Mouse (Mus musculus) CH12.LX (cell line): ENCODE data around the gene Ank2. TPM values are rescaled to one million over a fixed set of nuclear protein-coding genes. Genes with fewer than 3 reads are reported as not detected.

Experiments
- DNase-seq: peaks from one replicate; pipeline ENCODE4 v3.0.0-alpha.2; 2013; ENCODE audit errors: extremely low read depth
- H3K27ac ChIP-seq: 2 replicates; pipeline ENCODE4 v1.5.1; 2012; ENCODE audit warnings: low read depth, mild to moderate bottlenecking, control low read depth, moderate library complexity; ENCODE audit not compliant: insufficient read depth
- H3K27me3 ChIP-seq: replicated peaks from 2 replicates; pipeline ENCODE3; 2012; ENCODE audit warnings: inconsistent platforms
- H3K36me3 ChIP-seq, 2 experiments: replicated peaks in 1 of 2; 2 replicates each; pipeline versions ENCODE3 to v1.6.1; 2012; ENCODE audit warnings: inconsistent platforms in 1 of 2, low read length in 1 of 2, mild to moderate bottlenecking in 1 of 2, mixed read lengths in 1 of 2, moderate library complexity in 1 of 2; ENCODE audit not compliant: control insufficient read depth in 1 of 2, insufficient read depth in 1 of 2
- H3K4me1 ChIP-seq, 2 experiments: 2 replicates each; pipeline ENCODE4 v1.6.1; 2012; ENCODE audit warnings: inconsistent platforms in 1 of 2, moderate library complexity in 1 of 2; ENCODE audit not compliant: insufficient read depth in 2 of 2, control insufficient read depth in 1 of 2
- H3K4me2 ChIP-seq: 2 replicates; pipeline ENCODE4 v1.6.1; 2012; ENCODE audit warnings: low read depth, mild to moderate bottlenecking, control low read depth; ENCODE audit not compliant: poor library complexity, insufficient read depth, severe bottlenecking
- H3K4me3 ChIP-seq, 3 experiments: fragments of 150-350 bp in 1 of 3; sonication (generic) in 1 of 3; replicated peaks in 1 of 3; 2 replicates each; pipeline versions ENCODE3 to v1.5.1; 2011 to 2012; ENCODE audit warnings: low read depth in 2 of 3, low read length in 2 of 3, mild to moderate bottlenecking in 2 of 3, moderate library complexity in 2 of 3, control low read depth in 1 of 3, improper control_type of control experiment in 1 of 3, inconsistent platforms in 1 of 3, mixed read lengths in 1 of 3; ENCODE audit not compliant: poor library complexity in 1 of 3
- H3K79me2 ChIP-seq: replicated peaks from 2 replicates; pipeline ENCODE4 v1.6.1; 2012; ENCODE audit warnings: mild to moderate bottlenecking, moderate library complexity; ENCODE audit not compliant: control insufficient read depth, poor library complexity, insufficient read depth, severe bottlenecking; ENCODE audit errors: extremely low read depth
- H3K9ac ChIP-seq: 2 replicates; pipeline ENCODE4 v1.6.1; 2012; ENCODE audit warnings: low read depth, mild to moderate bottlenecking, control low read depth, moderate library complexity; ENCODE audit not compliant: insufficient read depth
- H3K9me3 ChIP-seq: replicated peaks from 2 replicates; pipeline ENCODE3; 2012; ENCODE audit warnings: low read length, inconsistent platforms, mixed read lengths
- BHLHE40 ChIP-seq: IDR thresholded peaks from 2 replicates; pipeline ENCODE4 v1.6.1; 2011; ENCODE audit warnings: mild to moderate bottlenecking, low read depth, low read length, improper control_type of control experiment
- CTCF ChIP-seq, 2 experiments: IDR thresholded peaks in 1 of 2; conservative IDR thresholded peaks in 1 of 2; 2 replicates each; pipeline ENCODE4 v1.5.1; 2011 to 2012; ENCODE audit warnings: low read depth in 2 of 2, low read length in 2 of 2, improper control_type of control experiment in 1 of 2, inconsistent platforms in 1 of 2, mild to moderate bottlenecking in 1 of 2, moderate library complexity in 1 of 2
- E2F4 ChIP-seq: IDR thresholded peaks from 2 replicates; pipeline ENCODE4 v1.6.1; 2011; ENCODE audit warnings: low read depth, low read length, improper control_type of control experiment; ENCODE audit not compliant: insufficient replicate concordance
- ELF1 ChIP-seq: IDR thresholded peaks from 2 replicates; pipeline ENCODE4 v1.6.1; 2014; ENCODE audit warnings: low read depth, mild to moderate bottlenecking, inconsistent platforms, low read length, improper control_type of control experiment
- GABPA ChIP-seq: IDR thresholded peaks from 2 replicates; pipeline ENCODE4 v1.6.1; 2012; ENCODE audit warnings: low read depth, low read length, improper control_type of control experiment, inconsistent platforms; ENCODE audit not compliant: insufficient replicate concordance
- HCFC1 ChIP-seq: IDR thresholded peaks from 2 replicates; pipeline ENCODE4 v1.6.1; 2012; ENCODE audit warnings: low read depth, mild to moderate bottlenecking, inconsistent platforms, low read length, improper control_type of control experiment
- KAT2A ChIP-seq: IDR thresholded peaks from 2 replicates; pipeline ENCODE4 v1.6.1; 2012; ENCODE audit warnings: low read length, improper control_type of control experiment, inconsistent platforms; ENCODE audit not compliant: insufficient replicate concordance
- MAX ChIP-seq: IDR thresholded peaks from 2 replicates; pipeline ENCODE4 v1.6.1; 2011; ENCODE audit warnings: low read length, improper control_type of control experiment
- MEF2A ChIP-seq: IDR thresholded peaks from 2 replicates; pipeline ENCODE4 v1.6.1; 2014; ENCODE audit warnings: low read depth, mild to moderate bottlenecking, inconsistent platforms, low read length, improper control_type of control experiment, borderline replicate concordance
- NELFE ChIP-seq: IDR thresholded peaks from 2 replicates; pipeline ENCODE4 v1.6.1; 2011; ENCODE audit warnings: low read depth, low read length, improper control_type of control experiment
- NRF1 ChIP-seq: IDR thresholded peaks from 2 replicates; pipeline ENCODE4 v1.6.1; 2014; ENCODE audit warnings: low read depth, mild to moderate bottlenecking, inconsistent platforms, low read length, improper control_type of control experiment, moderate library complexity
- POLR2AphosphoS2 ChIP-seq: IDR thresholded peaks from 2 replicates; pipeline ENCODE4 v1.6.1; 2011; ENCODE audit warnings: low read depth, low read length, improper control_type of control experiment
- RAD21 ChIP-seq: IDR thresholded peaks from 2 replicates; pipeline ENCODE4 v1.6.1; 2011; ENCODE audit warnings: low read depth, mild to moderate bottlenecking, low read length, improper control_type of control experiment, moderate library complexity
- SMC3 ChIP-seq: IDR thresholded peaks from 2 replicates; pipeline ENCODE4 v1.6.1; 2011; ENCODE audit warnings: low read depth, low read length, improper control_type of control experiment
- TBP ChIP-seq: conservative IDR thresholded peaks from 2 replicates; pipeline ENCODE4 v1.6.1; 2011; ENCODE audit warnings: low read depth, low read length, improper control_type of control experiment
- UBTF ChIP-seq: IDR thresholded peaks from 2 replicates; pipeline ENCODE4 v1.6.1; 2012; ENCODE audit warnings: low read depth, mild to moderate bottlenecking, inconsistent platforms, low read length, improper control_type of control experiment, moderate library complexity
- USF2 ChIP-seq: conservative IDR thresholded peaks from 2 replicates; pipeline ENCODE4 v1.6.1; 2011; ENCODE audit warnings: low read depth, low read length, improper control_type of control experiment
- ZKSCAN1 ChIP-seq: IDR thresholded peaks from 2 replicates; pipeline ENCODE4 v1.6.1; 2012; ENCODE audit warnings: low read depth, inconsistent platforms, low read length, improper control_type of control experiment, borderline replicate concordance
- ZMIZ1 ChIP-seq: IDR thresholded peaks from 2 replicates; pipeline ENCODE4 v1.6.1; 2012; ENCODE audit warnings: low read depth, mild to moderate bottlenecking, inconsistent platforms, low read length, improper control_type of control experiment
- dilution Hi-C: fragments of 300-500 bp; cut with MboI; formaldehyde crosslinking; loops from 2 replicates; pipeline ENCODE4 v1.14.3; 2020; ENCODE audit warnings: low sequenced_read_pairs; ENCODE audit not compliant: extremely low pct_unique_long_range_greater_than_20kb, extremely low pct_ligation_motif_present
- in situ Hi-C: fragments of 300-500 bp; cut with MboI; formaldehyde crosslinking; loops from 3 replicates; pipeline ENCODE4 v1.14.3; 2019; ENCODE audit warnings: low sequenced_read_pairs, low pct_ligation_motif_present, low pct_unique_long_range_greater_than_20kb, mixed read lengths
- polyA plus RNA-seq: library from polyadenylated mRNA; unstranded; fragments of >175 nt; gene quantifications from 2 replicates; pipeline ENCODE4 v1.2.1, GENCODE M21; 2012; ENCODE audit warnings: low read depth; ENCODE audit not compliant: insufficient read length
- total RNA-seq, 2 experiments: library from RNA; depleted of rRNA; stranded (reverse); fragments of 300-350 nt in 1 of 2; fragments of >200 nt in 1 of 2; gene quantifications; 2 replicates each; pipeline ENCODE4 v1.2.3; 2012 to 2014

Gene Ank2
- total and polyA plus RNA-seq, 3 experiments: 3.9 to 20.9 (median 12.2) TPM

DNA sequence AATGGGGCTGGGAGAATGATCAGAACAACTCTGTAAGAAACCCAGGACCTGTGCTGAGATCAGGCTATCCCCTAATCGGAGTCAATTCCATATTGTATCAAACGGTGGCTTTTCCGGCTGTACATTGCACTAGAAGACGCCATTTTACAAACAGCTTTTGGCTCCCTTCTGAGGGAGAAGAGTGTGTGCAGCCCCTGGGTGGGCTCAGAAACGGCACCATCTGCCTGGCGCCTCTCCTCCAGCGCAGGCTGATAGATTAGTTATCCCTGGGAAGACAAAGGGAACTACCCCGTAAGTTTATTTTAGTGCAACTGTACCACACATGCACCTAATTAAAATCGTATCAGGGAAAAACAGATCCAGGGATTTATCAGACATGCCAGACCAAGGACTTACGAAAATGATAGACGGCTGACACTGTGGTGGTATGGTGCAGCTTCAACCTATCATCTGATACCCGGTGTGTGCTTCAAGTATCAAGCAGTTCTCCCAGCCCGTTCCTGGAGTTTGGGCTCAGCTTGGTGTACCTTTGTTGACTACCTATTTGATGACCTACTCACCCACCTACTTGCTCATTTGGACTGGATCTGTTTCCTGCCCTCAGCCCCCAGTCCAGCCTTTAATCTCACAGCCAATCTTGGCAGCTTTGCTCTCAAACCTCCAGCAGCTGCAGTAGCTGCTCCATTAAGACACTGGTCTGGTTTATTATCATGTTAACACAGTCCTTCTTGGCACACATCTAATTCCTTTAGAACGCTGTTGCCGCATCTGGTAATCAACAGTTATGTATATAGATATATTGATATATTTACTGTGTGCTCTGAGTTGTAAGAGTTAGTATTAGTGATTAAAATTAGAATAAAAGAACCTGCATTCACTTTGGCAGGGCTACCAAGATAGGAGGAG is 9.0 kb upstream of the Ank2 start:
- Histone ChIP-seq H3K36me3 (no peaks in the 10 kb centered on the region), H3K4me3 (no peak overlapping the region), H3K4me1 (peaks cover 9 to 16% of the 10 kb centered on the region in 2 experiments), H3K9me3 (no peaks in the 10 kb centered on the region), H3K27me3 (no peaks in the 10 kb centered on the region), H3K4me2 (no peak overlapping the region), H3K79me2 (no peaks in the 10 kb centered on the region), H3K27ac (no peak overlapping the region), H3K9ac (no peak overlapping the region)
- no peak for TF ChIP-seq BHLHE40
- TF ChIP-seq SMC3: no peak
- no peak for TF ChIP-seq KAT2A
- TF ChIP-seq MEF2A: no peak
- TF ChIP-seq ZMIZ1: no peak
- no peak for TF ChIP-seq NRF1
- no peak for TF ChIP-seq MAX
- TF ChIP-seq RAD21: no peak
- no peak for TF ChIP-seq HCFC1
- no peak for TF ChIP-seq UBTF
- no peak for TF ChIP-seq CTCF (conservative IDR thresholded peaks at IDR 0.05 in 1 of 2, IDR thresholded peaks at IDR 0.05 in 1 of 2; ENCODE audit: low read depth in 2 of 2, low read length in 2 of 2)
- TF ChIP-seq USF2: no peak
- in situ Hi-C loops: no loop called here
- DNase-seq: no peak
- dilution Hi-C loops: no loop called here

DNA sequence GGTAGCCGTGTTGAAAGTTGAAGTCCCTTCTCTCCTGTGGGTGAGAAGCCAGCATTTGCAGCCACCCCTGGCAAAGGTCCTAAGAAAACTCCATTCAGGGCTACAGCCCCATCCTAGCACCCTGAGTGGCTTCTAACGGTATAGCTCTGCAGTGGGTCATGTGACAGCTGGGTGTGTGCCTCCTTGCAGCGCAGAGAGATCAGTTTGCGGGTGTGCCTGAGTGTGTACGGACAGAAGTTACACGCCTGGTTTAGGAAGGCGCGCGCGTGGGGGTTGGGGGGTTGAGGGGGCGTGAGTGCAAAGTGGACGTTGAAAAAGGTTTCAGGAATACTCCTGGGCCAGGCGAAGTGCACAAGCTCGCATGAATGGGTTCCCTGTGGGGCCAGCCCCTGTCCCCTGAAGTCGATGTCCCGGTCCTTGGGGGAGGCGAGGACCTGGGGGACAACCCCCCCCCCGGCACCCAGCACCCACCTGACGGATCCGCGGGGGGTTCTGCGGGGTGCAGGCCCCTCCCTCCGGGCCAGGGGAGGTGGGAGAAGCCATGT is 881 bp downstream of the Ank2 start:
- Histone ChIP-seq H3K4me1 (peaks cover under 1 to 2% of the 10 kb centered on the region in 2 experiments; a peak in 3 of 4 replicates), H3K9me3 (peaks cover 12% of the 10 kb centered on the region), H3K4me2 (no peak overlapping the region), H3K36me3 (no peaks in the 10 kb centered on the region), H3K4me3 (no peak overlapping the region), H3K9ac (no peak overlapping the region), H3K79me2 (no peaks in the 10 kb centered on the region), H3K27ac (no peak overlapping the region), H3K27me3 (no peaks in the 10 kb centered on the region)
- in situ Hi-C loops: no loop called here
- TF ChIP-seq GABPA: no peak
- TF ChIP-seq ELF1: no peak
- TF ChIP-seq E2F4: no peak
- no peak for TF ChIP-seq POLR2AphosphoS2
- no peak for TF ChIP-seq TBP
- TF ChIP-seq HCFC1: no peak
- no peak for TF ChIP-seq ZKSCAN1
- no peak for TF ChIP-seq USF2
- no peak for TF ChIP-seq NELFE
- no peak for DNase-seq
- dilution Hi-C loops: no loop called here
